Mouse (Mus musculus): ENCODE data around the gene Irf2bp1.

GRCm38 (mm10) chr7:19050172-19050571, 46.3 kb downstream of the Irf2bp1 start:
- TF ChIP-seq HCFC1 (IDR thresholded peaks at IDR 0.05; ENCODE audit: borderline replicate concordance, insufficient read depth, low read length) (no peak), ZC3H11A (IDR thresholded peaks at IDR 0.05; ENCODE audit: borderline replicate concordance, low read depth, low read length) (no peak)
